Mouse (Mus musculus): ENCODE measurements around the gene Zfp865.
"Not testable (repeated sequence)": the region's sequence is repeated elsewhere in the genome, so short reads cannot be mapped to it uniquely, and the experiment has no call there.

DNA sequence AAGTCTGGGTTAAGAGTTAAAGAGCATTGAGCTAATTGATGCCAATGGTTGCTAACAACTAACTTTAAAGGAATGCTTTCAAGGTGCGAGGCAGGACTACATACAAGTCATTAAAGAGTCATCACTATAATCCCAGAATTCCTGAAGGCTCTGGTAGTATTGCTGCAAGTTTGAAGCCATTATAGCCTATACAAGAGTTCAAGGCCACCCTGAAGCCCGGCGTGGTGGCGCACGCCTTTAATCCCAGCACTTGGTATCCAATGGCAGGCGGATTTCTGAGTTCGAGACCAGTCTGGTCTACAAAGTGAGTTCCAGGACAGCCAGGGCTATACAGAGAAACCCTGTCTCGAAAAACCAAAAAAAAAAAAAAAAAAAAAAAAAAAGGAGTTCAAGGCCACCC lies 600 bp upstream of the Zfp865 start:
- TF ChIP-seq CTCF (IDR thresholded peaks at IDR 0.05; ENCODE audit: extremely low read depth, insufficient read length, insufficient replicate concordance, low read depth, low read length); POLR2A (IDR thresholded peaks at IDR 0.05; ENCODE audit: low read depth, low read length): not testable (repeated sequence)
